Mouse (Mus musculus) thymus, postnatal 4 days (tissue): Measurements from ENCODE around the gene Fpr1.
"Not testable (repeated sequence)": the region's sequence is repeated elsewhere in the genome, so short reads cannot be mapped to it uniquely, and the experiment has no call there.

Experiments
- DNase-seq: peaks from one replicate; pipeline ENCODE4 v3.0.0; 2021

Gene Fpr1

GRCm38 (mm10) chr17:17849906-17850712 lies 33.6 kb downstream of the Fpr1 start:
- DNase-seq, result no peak

GRCm38 (mm10) chr17:17848988-17849387 lies 34.8 kb downstream of the Fpr1 start:
- DNase-seq, result no peak

- DNase-seq, result peak; percentile 27
These were observed 38.3 kb downstream of the Fpr1 start for GRCm38 (mm10) chr17:17845187-17846027.

- not testable (repeated sequence) for DNase-seq
These were observed 39.1 kb downstream of the Fpr1 start for GRCm38 (mm10) chr17:17844606-17845005.

GRCm38 (mm10) chr17:17843534-17844261 lies 40.0 kb downstream of the Fpr1 start:
- no peak for DNase-seq

DNA sequence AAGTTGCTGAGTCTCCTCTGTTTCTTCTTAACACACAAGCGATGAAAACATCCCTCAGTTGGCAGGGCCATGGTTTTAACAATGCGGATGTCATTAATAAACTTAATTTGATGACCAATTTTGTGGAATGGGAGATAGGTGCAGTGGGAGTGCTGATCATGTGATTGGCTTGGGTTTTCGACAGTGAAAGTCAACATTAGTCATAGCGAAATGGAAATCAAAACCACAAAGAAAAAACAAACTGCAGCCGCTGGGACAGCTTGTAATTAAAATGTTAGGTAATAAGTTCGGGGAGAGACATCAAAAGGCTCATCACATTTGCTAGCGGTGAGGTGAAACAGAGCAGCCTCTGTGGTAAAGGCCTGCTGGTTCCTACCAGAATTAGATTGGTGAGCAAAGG lies 42.9 kb downstream of the Fpr1 start:
- DNase-seq, result no peak

GRCm38 (mm10) chr17:17839276-17839675 lies 44.5 kb downstream of the Fpr1 start:
- DNase-seq, result no peak

DNA sequence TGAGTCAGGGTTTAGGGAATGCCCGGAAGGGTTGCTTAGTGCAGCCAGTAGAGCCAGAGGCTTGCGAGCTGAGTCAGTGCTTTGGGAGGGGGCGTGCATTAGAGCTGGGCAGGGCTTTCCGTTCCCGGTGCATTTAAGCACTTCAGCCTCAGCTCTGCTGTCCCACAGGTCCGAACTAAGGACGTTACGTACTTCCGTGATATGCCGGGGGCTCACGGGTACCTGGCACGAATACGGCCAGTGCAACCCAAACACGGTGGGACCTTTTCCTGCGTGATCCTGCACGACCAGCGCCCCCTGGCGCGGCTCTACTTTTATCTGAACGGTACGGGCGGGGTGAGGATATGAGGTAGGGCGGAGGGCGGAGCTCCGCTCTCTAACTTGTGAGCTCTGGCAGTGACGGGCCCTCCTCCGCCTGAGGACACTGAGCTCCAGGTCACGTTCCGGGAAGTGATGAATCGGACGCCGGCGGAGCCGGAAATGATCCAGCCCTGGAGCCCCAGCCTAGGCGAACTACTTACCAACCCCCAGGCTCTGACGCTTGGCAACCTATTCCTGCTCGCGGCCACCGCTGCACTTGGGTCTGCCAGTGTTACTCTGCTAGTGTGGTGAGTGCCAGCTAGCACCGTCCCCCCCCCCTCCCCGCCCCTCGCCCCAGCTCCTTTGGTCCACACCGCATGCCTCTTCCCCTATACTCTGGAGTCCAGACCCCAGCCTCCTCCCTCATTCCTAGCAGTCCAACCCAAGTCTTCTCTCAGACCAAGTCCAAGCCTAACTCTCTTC lies 45.6 kb downstream of the Fpr1 start:
- DNase-seq, result peak; percentile 96

DNA sequence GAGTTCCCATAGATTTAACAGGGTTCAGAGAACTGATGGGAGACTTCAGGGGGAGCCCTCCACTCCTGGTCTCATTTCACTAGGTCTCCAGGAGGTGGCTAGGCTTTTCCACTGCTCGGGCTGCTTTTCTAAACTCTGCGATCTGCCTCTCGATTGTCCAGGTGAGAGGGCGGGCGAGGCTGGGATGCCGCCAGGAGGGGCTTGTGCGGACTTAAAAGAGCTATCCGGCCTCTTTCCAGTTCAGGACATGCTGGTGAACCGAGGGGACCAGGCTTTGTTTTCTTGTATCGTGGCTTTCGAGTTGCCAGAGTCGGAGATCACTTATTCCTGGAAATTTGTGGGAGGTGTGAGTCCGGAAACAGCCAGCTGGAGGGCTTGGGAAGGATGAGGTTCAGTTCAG lies 46.3 kb downstream of the Fpr1 start:
- DNase-seq, result no peak

- DNase-seq, result no peak
These were observed 47.6 kb downstream of the Fpr1 start for GRCm38 (mm10) chr17:17836101-17836500.

GRCm38 (mm10) chr17:17834896-17835295 lies 48.8 kb downstream of the Fpr1 start:
- no peak for DNase-seq

GRCm38 (mm10) chr17:17830731-17831130 lies 53.0 kb downstream of the Fpr1 start:
- DNase-seq, result no peak

DNA sequence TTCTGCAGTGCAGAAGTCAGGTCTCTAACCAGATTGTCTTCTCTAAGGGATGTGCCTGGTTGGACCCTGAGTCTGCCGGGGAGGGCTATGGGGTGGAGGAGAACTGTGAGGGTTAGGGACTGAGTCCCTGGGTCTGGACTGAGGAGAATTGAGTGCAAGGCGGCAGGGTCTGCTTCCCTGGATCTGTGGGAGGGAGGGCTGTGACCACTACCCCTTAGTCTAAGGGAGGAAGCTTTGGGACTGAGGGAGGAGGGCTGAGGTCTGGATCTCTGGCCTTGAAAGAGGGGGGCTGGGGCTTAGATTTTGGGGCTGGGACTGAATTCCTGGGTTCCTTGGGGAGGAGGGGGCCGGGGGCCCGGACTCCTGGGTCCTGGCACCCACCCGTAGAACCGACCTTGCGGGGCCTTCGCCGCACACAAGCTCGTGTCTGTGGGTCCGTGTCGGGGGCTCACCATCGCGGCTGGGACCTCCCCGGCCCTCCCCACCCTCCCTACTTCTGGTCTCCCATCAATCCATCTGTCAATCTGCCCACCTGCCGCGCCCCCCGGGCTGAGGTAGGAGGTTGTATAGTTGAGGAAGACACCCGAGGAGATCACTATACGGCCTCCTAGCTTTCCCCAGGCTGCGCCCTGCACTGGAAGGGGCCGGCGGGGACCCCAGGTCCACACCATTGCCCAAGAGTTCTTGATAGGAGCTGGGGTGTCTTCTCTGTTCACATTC lies 53.8 kb downstream of the Fpr1 start:
- DNase-seq, result no peak

DNA sequence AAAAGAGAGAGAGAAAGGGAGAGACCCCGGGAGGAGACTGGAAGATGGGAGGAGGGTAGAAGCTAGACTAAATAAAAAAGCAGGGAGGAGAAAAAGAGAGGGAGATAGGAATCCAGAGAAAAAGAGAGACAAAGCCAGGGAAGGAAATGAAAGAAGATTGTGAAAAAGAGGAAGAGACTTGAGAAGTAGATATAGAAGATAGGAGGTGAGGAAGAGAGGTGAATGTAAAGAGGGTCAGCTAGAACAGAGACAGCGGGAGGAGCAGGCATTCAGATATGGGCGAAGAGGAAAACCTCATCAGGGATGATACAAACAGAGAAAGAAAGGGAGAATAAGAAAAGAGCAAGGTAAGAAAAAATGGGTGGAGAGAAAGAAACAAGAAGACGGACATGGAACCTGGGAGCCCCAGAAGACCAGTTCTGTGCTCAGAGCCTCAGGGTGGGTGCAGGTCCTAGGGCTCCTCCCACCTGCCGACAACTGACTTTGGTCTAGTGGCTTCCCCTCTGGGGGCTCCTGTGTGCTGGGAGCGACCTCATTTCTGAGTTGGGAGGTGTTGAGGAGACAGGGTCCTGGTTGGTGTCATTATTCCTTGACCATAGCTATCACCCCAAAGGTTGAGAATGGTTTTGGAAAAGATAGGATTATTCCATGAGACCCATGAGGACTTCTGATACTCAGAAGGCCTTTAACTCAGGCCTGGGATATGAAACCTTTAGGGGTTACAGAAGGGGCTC lies 54.5 kb downstream of the Fpr1 start:
- DNase-seq, result no peak

DNA sequence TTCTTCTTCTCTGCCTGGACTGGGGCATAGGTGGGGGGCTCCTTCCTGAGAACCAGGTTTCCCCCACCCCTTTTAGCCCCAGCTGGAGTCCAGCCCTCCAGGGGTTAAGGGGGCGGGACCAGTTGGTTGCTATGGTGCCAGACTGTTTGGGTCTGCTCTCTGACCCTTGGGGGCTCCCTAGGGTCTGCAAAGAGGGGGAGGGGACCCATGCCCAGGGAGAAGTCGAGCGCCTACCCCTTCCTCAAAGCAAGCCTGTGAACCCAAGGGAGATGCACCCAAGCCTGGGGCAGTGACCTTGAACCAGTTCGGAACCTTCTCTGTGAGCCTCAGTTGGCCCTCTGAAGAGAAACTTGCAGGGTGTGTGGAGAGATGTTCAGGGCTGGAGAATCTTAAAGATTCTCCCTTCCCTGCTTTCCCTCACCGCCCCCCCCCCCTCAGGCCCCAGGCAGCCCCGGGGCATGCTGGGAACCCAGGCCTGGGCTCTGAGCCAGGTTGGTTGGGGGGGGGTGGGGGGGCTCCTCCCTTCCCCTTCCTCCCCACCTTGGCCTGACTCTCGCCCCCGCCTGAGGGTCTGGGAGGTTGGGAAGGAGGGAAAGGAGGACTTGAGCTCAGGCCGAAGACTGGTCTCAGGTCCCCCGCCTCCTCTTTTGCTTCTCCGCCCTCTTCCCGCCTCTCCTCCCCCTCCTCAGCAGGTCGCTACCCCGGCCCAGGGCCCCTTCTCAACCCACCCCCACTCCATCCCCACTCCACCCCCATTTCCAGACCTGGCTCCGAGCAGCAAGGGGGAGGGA lies 55.4 kb downstream of the Fpr1 start:
- DNase-seq, result no peak

GRCm38 (mm10) chr17:17827658-17828190 lies 56.0 kb downstream of the Fpr1 start:
- no peak for DNase-seq

- DNase-seq, result peak; percentile 30
These were observed 56.7 kb downstream of the Fpr1 start, which contains the start of gene Spaca6 for GRCm38 (mm10) chr17:17826751-17827657. Gene Spaca6 (plus strand): TSS chr17:17827158.
